Mouse (Mus musculus) megakaryocyte, embryonic 14.5 days (primary cell): ENCODE measurements around the gene Bricd5. TPM values are rescaled to one million over a fixed set of nuclear protein-coding genes. Genes with fewer than 3 reads are reported as not detected.
"Not testable (repeated sequence)": the region's sequence is repeated elsewhere in the genome, so short reads cannot be mapped to it uniquely, and the experiment has no call there.

Experiments
- H3K27me3 ChIP-seq: replicated peaks from 2 replicates; pipeline ENCODE3; 2012; ENCODE audit warnings: inconsistent platforms
- H3K36me3 ChIP-seq: replicated peaks from 2 replicates; pipeline ENCODE3; 2012; ENCODE audit warnings: low read length, inconsistent platforms, mixed read lengths
- H3K4me1 ChIP-seq: 2 replicates; pipeline ENCODE4 v1.6.1; 2012; ENCODE audit warnings: inconsistent platforms
- H3K4me3 ChIP-seq: replicated peaks from 2 replicates; pipeline ENCODE3; 2012; ENCODE audit warnings: moderate library complexity, mild to moderate bottlenecking, inconsistent platforms
- H3K9me3 ChIP-seq: 2 replicates; pipeline ENCODE4 v1.6.1; 2012; ENCODE audit warnings: inconsistent platforms
- FLI1 ChIP-seq: IDR thresholded peaks from 2 replicates; pipeline ENCODE4 v1.6.1; 2012; ENCODE audit warnings: low read length, inconsistent platforms, mixed read lengths
- GATA1 ChIP-seq: IDR thresholded peaks from 3 replicates; pipeline ENCODE4 v1.6.1; 2012; ENCODE audit warnings: mixed read lengths, low read length, inconsistent platforms, borderline replicate concordance
- polyA plus RNA-seq: library from polyadenylated mRNA; stranded (reverse); fragments of >175 nt; gene quantifications from 2 replicates; pipeline ENCODE4 v1.2.3, GENCODE M21; 2012; ENCODE audit warnings: low replicate concordance; ENCODE audit not compliant: insufficient read depth

Gene Bricd5
- polyA plus RNA-seq, 1 experiment = not detected

DNA sequence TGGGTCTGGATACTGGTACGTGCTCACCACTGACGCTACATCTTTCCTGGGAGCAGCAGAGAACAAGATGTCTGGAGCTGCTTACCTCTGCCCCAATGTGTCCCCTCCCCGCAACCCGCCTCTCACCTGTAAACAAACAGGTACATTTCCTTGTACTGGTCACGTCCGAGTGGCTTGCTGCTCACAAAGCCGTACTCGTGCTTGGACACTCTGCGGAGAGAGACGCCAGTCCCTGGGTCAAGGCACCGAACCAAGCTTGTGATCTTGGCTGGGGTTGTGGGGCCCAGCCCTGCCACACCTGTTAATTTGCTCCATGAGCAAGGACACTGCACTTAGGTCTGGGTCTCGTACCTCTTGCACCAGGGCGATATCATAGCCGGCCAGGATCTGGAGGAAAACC lies 31.6 kb upstream of the Bricd5 start:
- no peak overlapping the region for H3K4me3 ChIP-seq
- no peaks in the 10 kb centered on the region for H3K9me3 ChIP-seq
- TF ChIP-seq GATA1 = no peak
- no peak for TF ChIP-seq FLI1
- H3K27me3 ChIP-seq = no peaks in the 10 kb centered on the region
- H3K36me3 ChIP-seq = peaks cover 98% of the 10 kb centered on the region
- peaks cover 9% of the 10 kb centered on the region for H3K4me1 ChIP-seq

DNA sequence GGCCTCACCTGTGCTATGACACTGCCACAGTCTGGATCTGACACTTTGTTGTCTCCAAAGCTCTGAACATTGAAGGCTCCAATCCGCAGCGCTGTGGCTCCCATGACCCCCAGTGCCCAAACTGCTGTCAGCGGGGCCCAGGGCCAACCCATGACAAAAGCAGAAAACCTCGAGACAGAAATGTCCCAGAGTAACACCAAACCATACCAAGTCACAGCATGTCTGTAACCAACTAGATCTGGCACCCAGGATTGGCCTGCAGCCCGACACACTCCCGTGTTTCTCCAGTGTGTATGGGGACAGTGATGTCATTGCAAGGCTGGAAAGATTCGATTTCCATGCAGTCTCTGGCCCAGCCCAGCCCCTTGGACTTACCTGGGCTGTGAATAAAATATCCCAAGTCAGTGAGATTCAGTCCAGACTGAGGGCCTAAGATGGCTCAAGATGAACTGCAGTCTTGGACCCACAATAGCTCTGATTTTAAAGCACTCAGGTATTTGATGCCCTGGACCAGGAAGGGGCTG lies 31.0 kb upstream of the Bricd5 start, which contains the start of gene Dnase1l2:
Gene Dnase1l2, minus strand, starts transcription at position 474 of the 524 bp plus-strand sequence.
- Histone ChIP-seq H3K27me3 (no peaks in the 10 kb centered on the region), H3K36me3 (peaks cover 98% of the 10 kb centered on the region), H3K9me3 (no peaks in the 10 kb centered on the region), H3K4me3 (no peak within 1 kb of the TSS), H3K4me1 (peaks cover 15% of the 10 kb centered on the region)
- TF ChIP-seq GATA1 (no peak), FLI1 (no peak)

DNA sequence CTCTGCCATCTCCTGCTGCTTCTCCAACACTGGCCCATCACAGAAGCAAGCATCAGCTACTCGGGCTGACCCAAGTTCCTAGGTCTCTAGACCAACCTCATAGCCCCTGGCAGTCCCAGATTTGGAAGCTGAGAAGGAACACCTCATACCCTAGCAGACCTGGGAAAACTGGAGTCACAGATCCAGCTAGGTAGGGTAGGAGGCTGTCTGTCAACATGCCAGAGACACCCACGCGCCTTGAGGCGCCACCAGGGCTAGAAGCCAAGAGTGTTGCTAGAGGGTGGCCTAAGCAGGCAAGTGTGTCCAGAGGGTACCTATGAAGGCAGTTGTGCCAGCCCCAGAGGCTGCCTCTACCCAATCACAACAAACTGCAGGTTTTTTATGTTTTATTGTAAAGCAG lies 30.3 kb upstream of the Bricd5 start:
- Histone ChIP-seq H3K4me1 (peaks cover 22% of the 10 kb centered on the region), H3K36me3 (peaks cover 99% of the 10 kb centered on the region), H3K27me3 (no peaks in the 10 kb centered on the region), H3K9me3 (no peaks in the 10 kb centered on the region), H3K4me3 (no peak overlapping the region)
- TF ChIP-seq FLI1 (no peak), GATA1 (no peak)

DNA sequence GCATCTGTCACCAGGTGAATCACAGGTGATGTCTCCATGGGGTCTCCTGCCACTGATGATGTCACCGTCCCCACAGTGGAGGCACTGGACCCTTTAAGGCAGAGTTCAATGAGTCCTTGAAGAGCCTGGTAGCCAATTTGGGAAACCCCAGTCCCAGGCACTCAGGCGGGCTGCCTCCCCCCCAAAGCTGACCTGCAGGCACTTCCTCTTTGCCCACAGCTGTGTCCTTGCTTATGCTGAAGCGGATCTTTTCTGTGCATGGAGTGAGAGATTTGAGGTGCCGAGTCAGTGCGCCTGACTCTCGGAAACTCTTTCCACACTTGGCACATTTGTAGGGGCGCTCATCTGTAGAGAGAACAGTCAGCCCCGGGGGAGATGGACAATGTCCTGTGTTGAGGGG lies 27.1 kb upstream of the Bricd5 start:
- TF ChIP-seq GATA1 = no peak
- TF ChIP-seq FLI1 = no peak
- Histone ChIP-seq H3K9me3 (no peaks in the 10 kb centered on the region), H3K27me3 (no peaks in the 10 kb centered on the region), H3K36me3 (peaks cover 100% of the 10 kb centered on the region), H3K4me3 (no peak overlapping the region), H3K4me1 (peaks cover 40% of the 10 kb centered on the region)

DNA sequence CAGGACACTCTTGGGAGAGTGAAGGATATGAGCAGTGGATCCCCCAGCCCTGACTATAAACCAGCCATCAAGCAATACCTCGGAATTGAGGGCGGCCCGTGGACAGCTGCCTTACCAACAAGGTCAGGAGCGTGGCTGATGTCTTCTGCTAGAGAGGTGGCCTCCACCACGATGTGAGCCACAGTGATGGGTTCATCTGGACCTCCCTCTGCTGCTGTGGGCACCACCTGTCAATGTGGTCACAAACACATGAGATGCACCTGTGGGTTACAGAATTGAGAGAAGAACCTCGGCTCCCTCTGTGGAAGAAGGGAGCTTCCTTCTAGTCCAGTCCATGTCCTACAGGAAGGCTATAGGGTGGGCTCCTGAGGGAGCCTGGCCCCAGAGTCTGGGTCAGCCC lies 24.2 kb upstream of the Bricd5 start:
- Histone ChIP-seq H3K27me3 (no peaks in the 10 kb centered on the region), H3K4me1 (peaks cover 69% of the 10 kb centered on the region), H3K4me3 (peak overlapping the region; percentile 0), H3K36me3 (peaks cover 75% of the 10 kb centered on the region), H3K9me3 (no peaks in the 10 kb centered on the region)
- TF ChIP-seq GATA1 (no peak), FLI1 (no peak)

DNA sequence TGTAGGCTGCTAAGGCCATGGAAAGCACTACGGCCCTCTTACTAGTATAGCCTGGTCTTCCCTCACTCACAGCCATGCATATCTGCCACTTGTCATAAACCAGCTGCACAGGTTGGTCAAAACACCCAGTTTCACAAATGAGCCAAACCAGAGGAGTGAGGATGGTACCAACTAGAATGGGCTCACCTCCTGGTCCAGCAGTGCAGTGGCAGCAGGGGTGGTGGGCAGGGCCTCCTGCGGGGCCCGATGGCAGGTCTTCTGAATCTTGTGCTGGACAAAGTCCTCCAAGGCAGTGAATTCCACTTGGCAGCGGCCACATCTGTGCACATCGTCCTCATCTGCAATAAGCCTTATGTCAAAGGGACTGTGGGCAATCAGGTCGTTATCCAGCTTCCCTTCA lies 22.5 kb upstream of the Bricd5 start:
- peaks cover 73% of the 10 kb centered on the region for H3K4me1 ChIP-seq
- no peaks in the 10 kb centered on the region for H3K9me3 ChIP-seq
- H3K36me3 ChIP-seq = peaks cover 58% of the 10 kb centered on the region
- no peaks in the 10 kb centered on the region for H3K27me3 ChIP-seq
- TF ChIP-seq GATA1 (no peak), FLI1 (no peak)
- H3K4me3 ChIP-seq = no peak overlapping the region

DNA sequence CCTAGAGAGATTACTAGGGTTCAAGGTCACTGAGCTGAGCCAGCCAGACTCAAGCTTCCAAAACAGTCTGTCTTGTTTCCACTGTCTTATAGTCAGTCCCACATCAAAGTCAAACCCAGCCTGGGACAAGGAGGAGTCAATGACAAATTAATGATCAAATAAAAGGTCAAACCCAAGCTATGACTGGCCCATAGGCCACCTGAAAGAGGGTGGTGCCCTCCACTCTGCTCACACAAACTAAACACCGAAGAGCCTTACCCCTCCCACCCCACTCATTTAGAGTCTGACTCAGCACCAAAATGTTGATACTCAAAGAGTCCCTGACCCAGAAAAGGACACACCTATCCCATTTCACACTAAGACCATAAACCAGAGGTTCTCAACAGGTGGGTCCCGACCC lies 20.3 kb upstream of the Bricd5 start:
- Histone ChIP-seq H3K4me1 (peaks cover 51% of the 10 kb centered on the region), H3K36me3 (peaks cover 37% of the 10 kb centered on the region), H3K9me3 (no peaks in the 10 kb centered on the region), H3K4me3 (no peak overlapping the region), H3K27me3 (no peaks in the 10 kb centered on the region)
- TF ChIP-seq FLI1 (no peak), GATA1 (no peak)

DNA sequence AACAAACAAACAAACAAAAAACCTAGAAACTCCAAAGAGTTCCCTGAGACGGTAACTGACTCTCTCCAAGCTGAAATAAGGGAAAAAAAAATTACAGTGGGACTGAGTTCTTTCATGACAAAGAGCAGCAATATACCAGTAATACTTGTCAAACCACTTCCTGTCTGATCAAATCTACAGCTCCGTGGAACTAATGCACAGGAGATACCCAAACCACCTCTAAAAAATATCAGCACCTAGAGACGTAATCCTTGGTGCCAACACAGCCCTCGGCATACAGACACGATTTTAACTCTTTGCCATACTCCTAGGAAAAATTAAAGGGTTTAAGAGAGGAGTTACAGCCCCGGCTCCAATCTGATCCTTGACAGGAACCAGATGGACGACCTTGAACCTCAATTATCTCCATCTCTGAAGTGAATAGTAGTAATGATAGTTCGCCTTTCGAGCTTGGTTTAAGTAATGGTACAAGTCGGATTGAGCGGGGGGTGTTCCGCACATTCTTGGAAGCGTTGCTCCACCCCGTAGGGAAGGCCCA lies 19.4 kb upstream of the Bricd5 start:
- peaks cover 31% of the 10 kb centered on the region for H3K36me3 ChIP-seq
- H3K4me1 ChIP-seq = peaks cover 44% of the 10 kb centered on the region
- no peaks in the 10 kb centered on the region for H3K9me3 ChIP-seq
- H3K4me3 ChIP-seq = peak overlapping the region; percentile 96
- TF ChIP-seq FLI1 = no peak
- TF ChIP-seq GATA1 = no peak
- no peaks in the 10 kb centered on the region for H3K27me3 ChIP-seq

DNA sequence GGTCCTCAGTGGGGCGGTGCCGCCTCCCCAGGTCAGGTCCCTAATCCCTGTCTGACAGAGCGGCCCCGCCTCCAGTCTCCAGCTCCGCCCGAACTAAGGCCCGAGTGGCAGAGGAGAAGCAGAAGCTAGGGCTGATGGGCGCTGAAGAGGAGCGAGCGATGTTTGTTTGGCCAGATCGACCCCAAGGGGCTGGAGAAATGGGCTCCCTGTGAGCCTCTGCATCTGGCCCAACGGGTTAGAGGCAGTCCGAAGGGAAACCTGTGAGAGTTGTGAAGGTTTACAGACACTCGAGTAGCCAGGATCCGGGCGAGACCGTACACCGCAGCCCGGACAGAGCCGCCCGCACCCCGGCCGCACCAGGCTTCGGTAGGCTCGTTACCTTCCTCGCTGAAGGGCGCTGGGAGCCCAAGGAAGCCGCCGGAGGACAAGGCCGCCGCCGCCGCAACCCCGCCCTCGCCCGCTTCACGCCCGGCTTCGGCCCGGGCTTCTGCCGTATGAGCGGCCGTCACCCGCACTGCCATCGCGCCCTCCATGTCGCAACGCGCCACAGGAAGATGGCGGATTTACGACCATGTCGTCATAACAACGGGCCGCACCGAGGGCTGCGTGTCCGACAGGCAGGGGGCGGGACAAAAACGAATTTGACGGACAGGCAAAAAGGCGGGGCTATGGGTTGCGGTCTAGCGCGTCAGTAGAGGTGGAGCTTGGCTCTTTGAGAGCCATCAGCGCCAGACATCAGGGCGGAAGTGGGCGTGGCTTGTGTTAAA lies 18.7 kb upstream of the Bricd5 start:
- peaks cover 44% of the 10 kb centered on the region for H3K4me1 ChIP-seq
- H3K36me3 ChIP-seq = peaks cover 24% of the 10 kb centered on the region
- H3K27me3 ChIP-seq = no peaks in the 10 kb centered on the region
- TF ChIP-seq GATA1 = no peak
- H3K4me3 ChIP-seq = peak overlapping the region; percentile 96
- no peaks in the 10 kb centered on the region for H3K9me3 ChIP-seq

DNA sequence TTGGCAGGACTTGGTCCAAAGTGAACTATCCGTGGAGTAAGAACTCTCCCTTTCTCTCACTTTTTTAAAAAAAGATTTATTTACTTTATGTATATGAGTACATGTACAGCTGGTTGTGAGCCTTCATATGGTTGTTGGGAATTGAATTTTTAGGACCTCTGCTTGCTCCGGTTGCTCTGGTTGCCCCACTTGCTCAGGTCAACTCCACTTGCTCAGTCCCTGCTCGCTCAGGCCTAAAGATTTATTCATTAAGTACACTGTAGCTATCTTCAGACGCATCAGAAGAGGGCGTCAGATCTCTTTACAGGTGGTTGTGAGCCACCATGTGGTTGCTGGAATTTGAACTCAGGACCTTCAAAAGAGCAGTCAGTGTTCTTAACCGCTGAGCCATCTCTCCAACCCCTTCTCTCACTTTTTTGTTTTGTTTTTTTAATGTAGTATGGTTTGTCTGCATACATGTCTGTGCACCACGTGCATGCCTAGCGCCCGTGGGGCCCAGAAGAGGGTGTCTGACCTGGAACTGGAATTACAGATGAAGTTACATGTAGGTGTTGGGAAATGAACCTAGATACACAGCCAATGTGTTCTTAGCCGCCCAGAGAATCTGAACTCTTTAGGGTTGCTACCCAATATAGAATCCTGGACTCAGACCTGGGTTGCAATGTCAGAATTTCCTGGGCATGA lies 18.0 kb upstream of the Bricd5 start:
- H3K9me3 ChIP-seq, H3K27me3 ChIP-seq: not testable (repeated sequence)
- Histone ChIP-seq H3K4me3 (peak overlapping the region; percentile 96), H3K4me1 (peaks cover 43% of the 10 kb centered on the region), H3K36me3 (peaks cover 17% of the 10 kb centered on the region)
